Mouse (Mus musculus) testis, adult 2 months (tissue): ENCODE data around the gene Oas3.

ENCODE experiments used
- CTCF ChIP-seq: fragments of 200-500 bp; IDR thresholded peaks from 2 replicates; pipeline ENCODE4 v1.5.1; 2012; ENCODE audit warnings: low read depth, mild to moderate bottlenecking, inconsistent platforms, low read length, moderate library complexity; ENCODE audit not compliant: control insufficient read depth, insufficient read depth, insufficient replicate concordance
- POLR2A ChIP-seq: fragments of 200-500 bp; IDR thresholded peaks from 2 replicates; pipeline ENCODE4 v1.6.1; 2012; ENCODE audit warnings: low read depth, mild to moderate bottlenecking, inconsistent platforms, low read length, moderate library complexity; ENCODE audit not compliant: control insufficient read depth

DNA sequence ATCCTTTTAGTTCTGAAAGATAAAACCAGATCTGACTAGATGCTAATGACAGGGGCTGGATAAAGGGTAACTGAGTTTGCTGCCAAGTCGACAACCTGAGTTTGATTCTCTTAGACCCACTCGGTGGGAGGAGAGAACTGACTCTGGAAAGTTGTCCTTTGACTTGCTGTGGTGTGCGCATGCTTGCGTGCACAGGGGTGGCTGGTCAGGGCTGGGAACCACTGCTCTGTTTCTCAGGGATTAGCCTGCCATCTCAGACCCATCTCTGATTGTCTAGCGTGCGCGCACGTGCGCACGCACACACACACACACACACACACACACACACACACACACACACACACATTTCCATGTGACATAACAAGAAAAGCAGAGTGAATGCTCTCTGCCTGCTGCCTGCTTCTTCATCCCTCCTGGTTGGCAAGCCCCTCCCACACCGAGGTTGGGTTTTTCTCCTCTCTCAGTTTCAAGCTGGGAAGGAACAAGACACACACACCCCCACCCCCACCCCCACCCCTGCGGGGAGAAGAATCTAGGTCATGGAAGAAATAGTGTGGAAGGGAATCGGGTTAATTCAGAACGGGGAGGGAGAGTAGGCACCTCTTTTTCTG is 43.0 kb downstream of the Oas3 start:
- TF ChIP-seq CTCF (no peak), POLR2A (no peak)
